Mouse (Mus musculus) lung, postnatal 14 days (tissue): Measurements from ENCODE around the gene Gp6.
"Not testable (repeated sequence)": the region's sequence is repeated elsewhere in the genome, so short reads cannot be mapped to it uniquely, and the experiment has no call there.

Source experiments
- DNase-seq: peaks from one replicate; pipeline ENCODE4 v3.0.0; 2021

The Gp6 gene

DNA sequence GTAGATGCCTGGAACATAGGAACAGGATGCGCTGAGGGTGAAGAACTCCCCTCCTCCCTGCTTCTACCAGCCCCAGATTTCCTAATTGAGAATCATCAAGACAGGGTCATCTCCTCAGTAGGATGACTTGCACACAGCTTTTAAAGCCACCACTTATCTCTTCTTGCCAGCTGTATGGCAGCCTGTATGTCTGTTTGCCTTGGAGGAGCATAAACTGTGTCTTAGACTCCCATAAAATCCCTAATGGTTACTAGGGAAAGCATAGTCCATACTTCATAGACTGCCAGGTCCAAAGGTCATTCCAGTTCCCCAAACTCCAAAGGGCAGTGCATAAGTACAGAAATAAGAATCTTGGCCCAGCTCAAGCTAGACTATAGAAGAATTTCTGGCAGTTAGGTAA, at the start of gene Gp6:
Gene Gp6 (minus strand): TSS at position 15 of the 400 bp plus-strand sequence.
- DNase-seq, result no peak

DNA sequence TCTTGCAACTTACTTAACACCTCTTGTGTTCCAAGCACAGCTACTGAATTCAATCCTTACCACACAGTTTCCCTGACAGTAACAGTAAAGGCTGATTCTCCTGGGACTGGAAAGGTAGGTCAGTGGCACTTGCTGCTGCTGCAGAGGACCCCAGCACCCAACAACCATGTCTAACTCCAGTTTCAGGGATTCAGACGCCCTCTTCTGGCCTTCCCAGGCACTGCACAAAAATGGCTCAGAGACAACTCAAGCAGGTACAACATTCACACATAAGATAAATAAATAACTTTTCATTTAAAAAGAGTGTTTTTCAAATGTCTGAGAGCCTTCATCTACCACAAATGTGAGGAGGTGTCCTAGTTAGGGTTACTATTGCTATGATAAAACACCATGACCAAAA, 49.6 kb upstream of the Gp6 start:
- no peak for DNase-seq

DNA sequence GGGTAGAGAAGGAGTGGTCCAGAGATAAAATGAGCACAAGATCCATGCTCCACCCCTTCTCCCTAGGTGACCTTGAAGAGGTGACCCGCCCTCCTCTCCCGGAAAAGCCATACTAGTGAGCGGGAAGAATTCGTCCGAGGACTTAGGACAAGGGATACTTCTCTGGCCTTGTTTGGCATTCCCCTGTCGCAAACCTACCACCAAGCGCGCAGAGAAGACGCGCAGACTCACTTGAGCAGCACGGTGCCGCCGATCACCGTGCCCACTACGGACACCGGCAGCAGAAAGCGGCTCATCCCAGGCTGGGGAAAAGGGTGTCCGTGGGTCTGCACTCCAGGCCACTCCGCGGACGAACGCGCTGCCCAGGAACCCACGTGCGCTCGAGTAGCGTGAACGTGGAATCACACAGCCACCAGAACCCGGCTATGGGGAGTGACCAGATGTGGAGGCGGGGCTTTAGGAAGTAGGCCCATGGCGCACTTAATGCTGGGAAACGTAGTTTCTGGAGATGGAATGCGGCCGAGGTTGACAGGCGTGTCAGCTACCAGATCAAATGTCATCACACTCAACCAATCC, 47.8 kb upstream of the Gp6 start, which contains the start of gene Rdh13:
Gene Rdh13 (minus strand): TSS at position 434 of the 576 bp plus-strand sequence.
- peak; percentile 88 for DNase-seq

DNA sequence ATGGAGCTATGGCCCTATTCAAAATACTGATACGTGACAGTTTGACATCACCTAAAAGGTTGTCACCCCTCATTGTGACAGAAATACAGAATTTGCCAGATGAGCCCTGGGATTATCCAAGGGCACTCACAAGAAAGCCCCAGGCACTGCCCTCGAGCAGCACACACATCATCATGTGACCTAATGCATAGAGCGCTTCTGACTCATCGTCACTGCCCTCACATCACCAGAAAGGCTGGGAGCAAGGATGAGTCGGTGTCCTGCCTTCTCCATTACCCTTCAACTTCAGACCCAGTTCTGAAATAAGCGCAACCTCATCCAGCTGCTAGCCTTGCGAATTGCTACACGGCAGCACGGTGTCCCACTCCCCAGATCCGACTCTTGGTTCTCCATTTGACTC, 43.0 kb upstream of the Gp6 start:
- no peak for DNase-seq

DNA sequence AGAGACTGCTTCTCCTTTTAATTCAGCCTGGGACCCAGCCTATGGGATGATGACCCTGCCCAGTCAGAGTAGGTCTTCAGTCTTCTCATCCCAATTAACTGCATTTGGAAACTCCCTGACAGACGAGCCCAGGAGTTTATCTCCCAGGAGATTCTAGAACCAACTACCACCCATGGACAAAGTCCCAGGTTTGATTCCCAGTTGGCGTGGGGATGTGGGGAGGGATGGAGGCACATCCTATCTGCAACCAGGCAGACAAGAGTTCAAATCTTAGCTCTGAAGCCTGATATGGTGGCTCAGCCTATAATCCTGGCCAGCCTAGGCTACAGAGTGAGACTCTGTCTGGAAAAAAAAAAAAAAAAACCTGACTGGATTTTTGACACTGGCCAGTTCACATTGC, 40.2 kb upstream of the Gp6 start:
- DNase-seq, result no peak

DNA sequence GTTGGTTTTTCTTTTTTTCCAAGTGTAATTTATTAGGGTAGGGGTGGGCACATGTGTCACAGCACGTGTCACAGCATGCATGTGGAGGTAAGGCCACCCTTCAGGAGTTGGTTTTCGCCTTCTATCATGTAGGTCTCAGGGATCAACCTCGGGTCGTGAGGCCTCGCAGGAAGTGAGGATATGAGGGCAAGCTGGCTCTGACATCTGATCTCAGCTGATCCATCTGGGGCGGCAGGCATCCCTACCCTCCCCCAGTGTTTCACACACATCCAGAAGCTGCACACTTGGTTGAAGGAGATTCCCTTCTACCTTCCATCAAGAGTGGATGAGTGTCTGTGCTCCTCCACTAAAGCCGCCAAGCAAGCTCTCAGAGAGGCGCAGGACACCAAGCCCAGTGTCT, 34.5 kb upstream of the Gp6 start:
- DNase-seq, result no peak

DNA sequence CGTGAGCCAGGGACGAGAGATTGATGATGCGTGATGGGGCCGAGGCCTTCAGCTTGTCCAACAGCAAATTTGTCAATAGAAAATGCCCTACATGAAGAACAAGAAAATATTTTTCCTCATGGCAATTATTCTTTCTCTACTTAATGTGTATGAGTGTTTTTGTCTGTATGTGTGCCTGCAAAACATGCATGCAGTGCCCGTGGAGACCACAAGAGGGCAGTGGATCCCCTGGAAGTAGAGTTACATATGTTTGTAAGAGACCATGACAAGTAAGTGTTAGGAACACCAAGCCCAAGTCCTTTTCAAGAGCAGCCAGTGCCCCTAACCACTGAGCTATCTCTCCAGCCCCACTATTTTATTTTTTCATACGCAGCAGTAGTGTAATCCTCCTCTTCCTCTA, 34.0 kb upstream of the Gp6 start:
- DNase-seq, result peak; percentile 86

DNA sequence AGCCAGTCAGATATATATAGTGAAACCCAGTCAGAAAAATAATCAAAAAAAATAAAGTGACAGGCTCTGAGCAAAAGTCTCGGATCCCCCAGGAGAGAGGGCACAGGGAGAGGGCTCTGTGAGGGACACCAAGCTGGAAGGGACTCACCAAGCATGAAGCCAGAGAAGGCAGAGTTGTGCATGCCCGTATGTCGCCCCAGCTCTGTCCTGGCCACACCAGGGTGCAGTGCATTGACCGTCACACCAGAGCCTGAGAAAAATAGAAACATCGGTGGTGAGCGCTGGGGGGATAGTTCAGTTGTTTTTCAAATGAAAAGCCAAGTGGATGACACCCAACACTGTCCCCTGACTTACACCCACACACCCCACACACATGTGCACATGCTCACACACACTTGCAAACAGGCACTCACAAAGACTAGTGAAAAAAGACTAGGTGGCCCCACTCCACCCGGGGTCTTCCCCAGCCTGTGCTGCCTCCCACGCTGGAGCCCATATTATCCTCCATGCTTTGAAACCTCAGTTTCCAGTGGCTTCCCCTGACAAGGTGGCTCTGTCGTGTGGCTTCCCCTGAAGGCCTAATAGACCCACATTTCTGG, 32.8 kb upstream of the Gp6 start:
- no peak for DNase-seq

DNA sequence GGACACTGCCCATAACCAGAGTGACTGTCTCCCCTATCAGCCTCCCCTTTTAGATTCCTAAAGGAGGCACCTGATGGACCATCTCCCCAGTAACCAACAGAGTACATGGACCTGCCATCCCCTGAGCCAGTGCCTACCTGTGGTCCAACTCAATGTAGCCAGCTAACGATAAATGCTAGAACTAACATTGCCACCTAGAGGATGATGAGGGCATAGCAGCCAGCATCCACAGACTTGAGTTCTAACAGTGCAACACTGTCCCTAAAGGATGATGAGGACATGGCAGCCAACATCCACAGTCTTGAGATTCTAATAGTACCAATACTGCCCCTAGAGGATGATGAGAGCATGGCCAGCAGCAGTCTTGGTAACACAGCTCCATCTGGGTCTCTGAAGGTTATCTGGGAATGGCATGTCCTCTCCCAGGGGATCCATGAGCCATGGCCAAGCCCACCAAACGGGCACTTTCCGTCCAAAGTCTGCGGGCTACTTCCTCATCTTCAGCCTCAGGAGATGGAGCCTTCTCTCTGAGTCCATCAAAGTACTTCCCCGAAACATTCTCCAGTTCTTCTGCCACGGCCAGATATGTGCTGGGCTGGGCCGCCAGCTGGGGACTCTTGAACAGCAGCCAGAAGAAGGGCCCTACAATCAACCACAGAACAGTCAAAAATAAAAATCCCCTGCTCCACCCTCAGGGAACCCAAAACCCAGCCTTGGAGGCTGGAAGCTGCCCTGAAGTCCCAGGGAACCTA, 29.8 kb upstream of the Gp6 start:
- DNase-seq, result peak; percentile 94

DNA sequence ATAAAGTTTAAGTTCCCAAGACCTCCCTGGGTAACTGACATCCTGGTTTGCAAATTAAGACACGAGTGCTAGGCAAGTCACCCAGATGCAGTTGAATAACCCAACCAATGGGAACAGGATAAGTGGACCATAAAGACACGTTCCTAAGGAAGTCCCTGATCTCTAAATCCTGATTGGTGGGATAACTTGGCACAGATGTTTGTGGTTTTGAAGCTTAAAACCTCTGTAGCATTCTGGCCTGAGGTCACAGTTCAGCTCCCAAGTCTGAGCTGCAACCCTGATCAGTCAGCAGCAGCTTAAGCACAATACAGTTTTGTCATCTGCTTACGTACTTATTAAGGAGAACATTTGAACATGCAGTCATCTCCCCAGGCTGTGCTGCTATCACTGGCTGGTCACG, 22.7 kb upstream of the Gp6 start:
- no peak for DNase-seq

DNA sequence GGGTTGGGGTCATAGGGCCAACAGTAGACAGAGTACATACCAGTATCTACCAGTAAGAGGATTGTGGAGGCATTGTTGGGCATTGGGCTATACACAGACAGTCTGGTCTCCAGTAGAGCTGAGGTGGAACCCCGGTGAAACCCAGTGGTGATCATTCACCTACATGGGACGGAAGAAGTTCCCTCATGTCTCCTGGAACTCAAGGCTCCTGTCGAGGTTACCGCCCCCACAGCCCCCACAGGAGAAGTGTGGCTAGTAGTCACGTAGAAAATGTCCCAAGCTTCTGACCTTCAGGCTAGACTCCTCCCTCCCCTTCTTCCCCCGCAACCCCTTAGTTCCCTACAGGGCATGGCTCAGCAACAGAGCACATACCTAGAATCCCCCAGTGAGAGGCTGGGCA, 22.1 kb upstream of the Gp6 start:
- no peak for DNase-seq

DNA sequence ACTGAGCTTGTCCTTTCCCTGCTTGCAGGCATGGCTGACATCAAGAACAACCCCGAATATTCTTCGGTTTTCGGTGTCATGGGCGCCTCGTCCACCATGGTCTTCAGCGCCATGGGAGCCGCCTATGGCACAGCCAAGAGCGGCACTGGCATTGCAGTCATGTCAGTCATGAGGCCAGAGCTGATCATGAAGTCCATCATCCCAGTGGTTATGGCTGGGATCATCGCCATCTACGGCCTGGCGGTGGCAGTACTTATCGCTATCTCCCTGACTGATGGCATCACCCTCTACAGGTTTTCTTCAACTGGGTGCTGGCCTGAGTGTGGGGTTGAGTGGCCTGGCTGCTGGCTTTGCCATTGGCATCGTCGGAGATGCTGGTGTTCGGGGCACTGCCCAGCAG, 14.9 kb upstream of the Gp6 start:
- DNase-seq, result not testable (repeated sequence)

DNA sequence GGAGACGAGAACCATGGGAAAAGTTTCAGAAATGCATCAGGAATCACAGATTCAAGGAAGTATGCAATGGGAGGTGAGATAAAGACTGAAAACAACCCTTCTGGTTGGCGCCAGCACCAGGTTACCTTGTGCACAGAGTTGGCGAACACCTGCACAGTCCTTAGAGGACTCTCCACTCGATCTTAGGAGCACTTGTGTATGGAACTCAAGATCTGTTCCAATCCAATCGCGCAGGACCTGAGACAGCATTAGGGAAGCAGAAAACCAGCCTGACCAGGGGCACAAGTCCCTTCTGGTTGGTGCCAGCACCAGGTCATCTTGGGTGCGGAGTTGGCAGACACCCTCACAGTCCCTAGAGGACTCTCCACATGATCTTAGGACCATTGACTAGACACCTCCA, 24.0 kb downstream of the Gp6 start:
- DNase-seq, result peak; percentile 2

DNA sequence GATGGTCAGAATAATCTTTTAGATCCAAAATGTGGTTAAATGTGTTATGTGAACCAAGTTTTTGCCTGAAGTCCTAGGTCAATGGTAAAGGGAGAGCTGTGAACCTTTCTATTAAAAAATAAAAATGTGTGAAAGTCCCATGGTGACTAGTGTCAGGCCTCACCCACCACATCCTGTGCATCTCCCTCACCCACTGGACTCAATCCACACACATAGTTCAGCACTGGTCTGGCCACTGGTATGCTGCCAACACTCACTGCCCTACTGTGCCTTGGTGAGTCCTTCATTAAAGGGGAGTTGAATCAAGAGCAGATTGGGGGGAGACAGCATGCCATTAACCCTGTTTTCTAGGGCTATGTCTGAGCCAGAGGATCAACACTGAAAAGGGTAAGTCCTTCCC, 60.0 kb downstream of the Gp6 start, which contains the start of gene Ncr1:
Gene Ncr1 (plus strand): TSS at position 216 of the 400 bp plus-strand sequence.
- DNase-seq, result no peak

DNA sequence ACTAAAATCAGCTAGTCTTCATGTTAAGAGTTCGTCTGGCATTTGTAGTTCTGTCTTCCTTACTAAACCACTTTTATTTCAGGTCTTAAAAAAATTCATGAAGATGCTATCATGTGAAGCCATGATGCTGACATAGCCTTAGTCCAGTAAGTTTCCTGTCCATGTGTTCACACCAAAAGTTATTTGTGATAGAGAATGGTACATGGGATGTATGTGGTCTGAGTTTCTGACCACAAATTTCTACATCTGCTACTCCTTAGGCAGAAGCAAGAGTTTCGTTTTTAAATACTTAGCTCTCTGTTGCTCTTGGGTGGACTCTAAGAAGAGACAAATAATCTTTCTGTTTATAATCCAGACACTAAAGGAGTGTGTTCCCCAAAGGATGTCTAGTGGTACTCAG, 74.2 kb downstream of the Gp6 start:
- no peak for DNase-seq
